Mouse (Mus musculus) bone marrow macrophage, adult 2 months (primary cell): Measurements from ENCODE around the gene Lrrc3b. TPM values are rescaled to one million over a fixed set of nuclear protein-coding genes. Genes with fewer than 3 reads are reported as not detected.

Experiments used
- H3K27ac ChIP-seq: 2 replicates; pipeline ENCODE4 v1.5.1; 2012; ENCODE audit warnings: low read depth, low read length; ENCODE audit not compliant: insufficient read depth
- H3K4me1 ChIP-seq: 2 replicates; pipeline ENCODE4 v1.6.1; 2012; ENCODE audit warnings: low read length; ENCODE audit not compliant: control insufficient read depth, insufficient read depth
- H3K4me3 ChIP-seq: 2 replicates; pipeline ENCODE4 v1.5.1; 2012; ENCODE audit warnings: mild to moderate bottlenecking, low read length, moderate library complexity; ENCODE audit not compliant: insufficient read depth
- CTCF ChIP-seq: IDR thresholded peaks from 2 replicates; pipeline ENCODE4 v1.5.1; 2012; ENCODE audit warnings: low read depth, mild to moderate bottlenecking, low read length, moderate library complexity
- POLR2A ChIP-seq: IDR thresholded peaks from 2 replicates; pipeline ENCODE4 v1.6.1; 2012; ENCODE audit warnings: mild to moderate bottlenecking, low read depth, low read length, borderline replicate concordance
- polyA plus RNA-seq: library from polyadenylated mRNA; stranded (reverse); fragments of >200 nt; gene quantifications from 2 replicates; pipeline ENCODE4 v1.2.4, GENCODE M21; 2012; ENCODE audit not compliant: missing spikeins, insufficient read depth, insufficient read length

Lrrc3b gene
- not detected in 2 replicates for polyA plus RNA-seq

DNA sequence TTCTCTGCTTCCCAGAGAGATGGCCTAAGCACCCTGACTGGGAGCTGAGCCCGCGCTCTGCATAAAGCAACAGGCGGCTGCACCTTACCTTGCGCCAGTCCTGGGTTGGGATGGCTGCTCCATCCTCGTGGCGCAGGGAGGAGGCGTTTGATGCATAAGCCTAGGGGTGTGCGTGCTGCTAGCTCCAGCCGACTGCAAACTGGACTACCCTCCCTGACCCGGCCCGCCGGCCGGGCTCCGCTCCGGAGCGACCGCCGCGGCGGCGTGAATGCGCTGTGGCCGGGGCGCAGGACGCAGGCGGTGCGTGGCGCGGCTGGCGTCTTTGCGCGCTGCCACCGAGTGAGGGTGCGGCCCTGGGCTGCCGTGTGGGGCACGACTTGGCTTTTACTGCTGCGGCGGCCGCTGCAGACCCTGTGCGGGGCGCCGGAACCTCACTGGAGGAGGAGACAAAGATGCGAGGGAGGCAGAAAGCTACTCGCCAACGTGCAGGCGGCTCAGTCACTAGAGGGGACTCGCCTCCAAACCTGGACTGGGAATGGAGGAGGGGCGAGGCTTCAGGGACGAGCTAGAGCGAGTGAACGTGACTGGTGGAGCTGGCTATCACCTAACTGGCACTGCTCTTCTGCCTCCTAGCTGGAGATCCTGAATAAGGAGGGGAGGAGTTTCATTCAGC, at the start of gene Lrrc3b:
Gene Lrrc3b, minus strand, starts transcription at position 503 of the 673 bp plus-strand sequence.
- Histone ChIP-seq H3K4me1 (no peaks in the 10 kb centered on the region), H3K4me3 (no peak within 1 kb of the TSS), H3K27ac (no peak within 1 kb of the TSS)
- TF ChIP-seq CTCF (no peak), POLR2A (no peak)

DNA sequence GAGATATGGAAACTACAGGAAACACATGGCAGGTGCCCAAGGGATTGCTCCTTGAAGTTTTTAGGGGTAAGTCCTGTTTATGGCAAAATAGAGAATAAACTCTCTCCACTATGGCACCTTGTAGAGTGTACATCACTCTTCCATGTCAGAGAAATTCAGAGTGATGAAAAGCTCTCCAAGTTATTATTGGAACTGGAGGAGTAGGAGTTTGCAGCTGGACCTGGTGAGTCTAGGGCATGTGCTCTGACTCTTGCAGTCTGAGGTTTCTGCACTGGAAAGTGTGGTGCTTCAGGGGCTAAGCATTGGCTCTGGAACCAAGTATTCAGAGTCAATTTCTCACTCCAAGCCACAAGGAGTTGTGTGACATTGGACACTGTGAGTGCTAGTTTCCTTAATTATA, 38.9 kb upstream of the Lrrc3b start:
- H3K4me1 ChIP-seq: no peaks in the 10 kb centered on the region
- H3K4me3 ChIP-seq: no peak overlapping the region
- TF ChIP-seq CTCF: no peak
- no peak for TF ChIP-seq POLR2A
- no peak overlapping the region for H3K27ac ChIP-seq

DNA sequence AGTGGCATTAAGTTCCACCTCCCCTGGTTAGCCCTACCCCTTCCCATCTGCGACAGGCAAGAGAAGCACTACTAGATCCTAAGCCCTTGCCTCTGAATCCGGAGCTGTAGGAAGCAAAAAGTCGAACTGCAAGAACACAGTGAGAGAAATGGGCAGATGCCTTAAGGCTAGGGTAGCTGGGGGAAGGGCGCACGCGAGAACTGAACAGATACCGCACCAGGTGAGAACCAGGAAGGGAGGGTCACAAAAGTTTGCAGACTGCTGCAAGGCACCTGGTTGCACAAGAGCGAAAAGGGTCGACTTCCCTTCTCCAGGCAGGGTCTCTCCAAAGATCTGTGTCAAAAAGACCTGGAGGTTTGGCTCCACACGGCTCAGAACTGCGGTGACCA, 697 bp downstream of the Lrrc3b start:
- TF ChIP-seq POLR2A (no peak), CTCF (no peak)
- H3K4me3 ChIP-seq: no peak overlapping the region
- no peaks in the 10 kb centered on the region for H3K4me1 ChIP-seq
- H3K27ac ChIP-seq: no peak overlapping the region

DNA sequence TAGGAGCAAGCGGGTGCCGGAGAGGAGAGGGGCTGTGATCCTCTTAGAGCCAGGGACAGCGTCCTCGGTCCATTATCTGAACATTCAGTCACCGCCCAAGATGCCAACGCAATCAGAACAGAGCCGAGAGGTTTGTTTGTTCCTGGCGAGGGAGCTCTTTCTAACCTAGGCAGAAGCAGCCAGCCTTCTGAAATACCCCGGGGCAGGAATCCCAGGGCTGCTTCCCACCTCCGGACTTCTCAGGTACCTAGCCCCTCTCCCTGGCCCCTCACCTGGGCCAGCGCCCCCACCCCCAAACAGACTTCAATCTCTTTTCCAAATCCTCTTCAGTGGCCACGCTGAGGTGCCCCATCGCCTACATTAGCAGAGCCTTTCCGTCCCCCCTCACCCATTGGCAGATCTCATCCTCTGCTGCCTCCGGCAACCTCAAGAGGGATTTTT, 1.3 kb downstream of the Lrrc3b start:
- Histone ChIP-seq H3K4me1 (no peaks in the 10 kb centered on the region), H3K27ac (no peak overlapping the region), H3K4me3 (no peak overlapping the region)
- TF ChIP-seq CTCF (no peak), POLR2A (no peak)

DNA sequence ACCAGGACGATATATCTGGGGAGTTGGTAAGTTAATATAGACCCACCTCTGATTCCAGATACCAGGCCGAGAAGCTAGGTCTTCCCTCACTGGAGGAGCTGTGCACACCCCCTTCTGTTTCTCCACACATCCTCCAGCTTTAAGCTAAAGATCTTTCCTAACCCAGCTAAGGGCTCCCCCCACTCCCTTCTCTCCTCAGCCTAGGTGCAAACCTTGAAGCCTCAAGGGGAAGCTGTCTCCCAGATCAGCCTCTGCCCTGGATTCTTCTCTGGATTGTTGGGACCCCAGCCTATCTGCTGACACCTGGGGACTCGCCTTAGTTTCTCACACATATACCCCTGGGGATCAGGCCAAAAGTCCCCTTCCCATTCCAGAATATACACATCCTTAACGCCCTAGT, 1.7 kb downstream of the Lrrc3b start:
- no peak overlapping the region for H3K4me3 ChIP-seq
- no peaks in the 10 kb centered on the region for H3K4me1 ChIP-seq
- no peak for TF ChIP-seq POLR2A
- TF ChIP-seq CTCF: no peak
- no peak overlapping the region for H3K27ac ChIP-seq

DNA sequence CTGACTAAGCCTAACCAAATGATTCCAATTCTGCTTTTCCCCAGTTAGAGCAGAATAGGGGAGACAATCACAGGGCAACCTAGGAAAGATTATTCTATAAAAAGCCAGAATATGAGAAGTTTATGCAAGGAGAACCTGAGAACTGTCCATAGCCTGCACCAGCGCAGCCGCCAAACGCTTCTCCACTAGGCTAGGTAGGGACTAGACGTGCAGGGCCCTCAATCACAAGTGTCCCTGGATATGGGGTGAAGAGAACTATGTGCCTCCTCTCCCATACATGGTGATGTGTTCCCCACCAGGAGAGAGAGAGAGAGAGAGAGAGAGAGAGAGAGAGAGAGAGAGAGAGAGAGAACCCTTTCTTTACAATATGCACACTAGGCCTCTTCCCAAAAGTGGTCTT, 2.2 kb downstream of the Lrrc3b start:
- TF ChIP-seq POLR2A (no peak), CTCF (no peak)
- Histone ChIP-seq H3K4me3 (no peak overlapping the region), H3K27ac (no peak overlapping the region), H3K4me1 (no peaks in the 10 kb centered on the region)

DNA sequence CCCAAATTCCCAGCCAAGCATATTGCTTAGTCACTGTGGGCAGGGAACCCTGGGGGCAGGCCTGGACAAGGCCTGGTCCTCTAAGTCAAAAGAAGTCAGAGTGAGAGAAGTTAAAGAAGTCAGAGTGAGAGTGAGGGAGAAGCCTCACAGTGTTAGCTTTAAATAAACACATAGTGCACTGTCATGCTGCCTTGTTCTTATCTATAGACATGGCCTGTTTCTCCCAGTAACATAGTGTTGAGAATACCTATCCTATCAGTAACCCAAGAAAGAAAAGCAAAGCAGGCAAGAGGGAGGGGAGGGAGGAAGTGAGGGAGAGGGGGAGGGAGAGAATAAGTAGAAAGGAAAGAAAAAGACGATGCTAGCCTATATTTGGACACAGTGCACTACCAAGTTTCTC, 6.4 kb downstream of the Lrrc3b start:
- TF ChIP-seq POLR2A (no peak), CTCF (no peak)

DNA sequence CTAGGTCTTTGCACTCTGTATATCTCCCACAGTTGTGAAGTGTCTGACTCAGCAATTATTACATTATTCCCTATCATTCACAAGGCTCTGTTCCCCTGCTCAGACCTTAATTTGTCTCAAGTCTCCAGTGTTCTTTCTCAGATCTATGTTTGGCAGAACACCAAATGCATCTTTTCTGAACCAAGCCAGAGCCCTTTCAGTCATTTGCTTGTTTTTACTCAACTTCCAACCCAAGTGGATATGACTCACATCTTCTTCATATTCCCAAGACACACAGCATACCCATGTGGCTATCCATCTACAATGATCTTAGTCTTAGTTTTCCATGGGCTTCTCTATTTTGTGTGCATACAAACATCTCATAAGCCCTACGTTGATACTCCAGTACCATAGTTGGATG, 17.2 kb downstream of the Lrrc3b start:
- Histone ChIP-seq H3K4me1 (no peaks in the 10 kb centered on the region), H3K4me3 (no peak overlapping the region), H3K27ac (no peak overlapping the region)
- TF ChIP-seq CTCF (no peak), POLR2A (no peak)

More for the DNA sequence above, 6.4 kb downstream of the Lrrc3b start:
- Histone ChIP-seq H3K27ac (no peak overlapping the region), H3K4me3 (no peak overlapping the region), H3K4me1 (no peaks in the 10 kb centered on the region)

DNA sequence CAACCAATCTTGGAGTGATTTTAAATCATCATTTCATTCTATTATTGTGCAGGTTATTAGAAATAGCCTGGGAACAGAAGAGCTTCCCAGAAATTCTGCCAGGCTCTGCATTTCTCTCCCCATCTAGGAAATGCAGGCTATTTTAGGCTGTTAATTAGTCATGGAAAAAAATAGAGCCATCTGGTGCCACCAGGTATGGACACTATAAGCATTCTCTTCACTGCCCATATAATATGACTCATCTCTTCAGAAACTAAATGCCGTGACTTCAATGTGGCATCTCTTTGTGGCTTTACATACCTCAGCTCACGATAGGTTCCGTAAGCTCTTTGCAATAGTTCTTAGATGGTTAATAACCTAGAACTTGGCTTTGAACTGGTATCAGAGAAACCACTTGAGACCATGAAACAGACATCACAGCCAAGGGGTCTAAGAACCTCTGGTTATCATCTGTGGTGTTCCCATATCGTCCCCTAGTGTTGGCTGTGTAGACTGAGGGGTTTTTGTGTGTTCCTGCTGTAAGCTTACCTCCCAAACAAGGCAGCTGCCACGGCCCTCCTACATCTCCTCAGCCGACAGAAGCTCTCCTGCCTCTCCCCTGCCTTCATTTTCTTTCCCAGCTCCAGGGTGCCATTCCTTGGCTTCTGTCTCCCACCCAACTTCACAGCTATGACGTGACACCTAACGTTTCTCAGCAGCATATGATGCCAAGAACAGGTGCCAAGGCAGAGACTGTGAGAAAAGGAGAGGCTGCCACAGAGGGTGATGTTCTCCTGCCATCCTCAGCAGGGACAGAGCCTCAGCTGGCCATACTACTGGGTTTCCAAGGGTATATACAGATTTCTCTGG, 27.9 kb downstream of the Lrrc3b start:
- H3K4me1 ChIP-seq: no peaks in the 10 kb centered on the region
- TF ChIP-seq CTCF (no peak), POLR2A (no peak)

DNA sequence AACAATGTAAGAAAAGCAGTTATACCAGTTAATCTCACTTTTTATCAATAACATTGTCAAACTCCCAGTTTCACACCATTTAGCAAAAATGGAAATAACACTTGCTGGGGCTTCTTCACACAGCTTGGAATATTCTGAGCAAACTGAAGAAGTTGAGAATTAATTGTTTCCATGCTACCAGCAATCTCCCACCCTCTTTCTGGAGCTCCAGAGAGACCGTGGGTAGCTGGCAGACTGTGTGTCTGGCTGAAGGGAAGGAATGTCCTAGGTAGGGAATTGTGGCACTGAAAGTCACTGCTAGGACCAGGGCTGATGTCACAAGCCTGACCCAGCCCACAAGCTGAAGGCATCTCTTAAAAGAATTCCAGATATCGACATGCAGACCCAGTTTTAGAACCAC, 53.3 kb downstream of the Lrrc3b start:
- Histone ChIP-seq H3K4me3 (no peak overlapping the region), H3K27ac (no peak overlapping the region), H3K4me1 (no peaks in the 10 kb centered on the region)
- TF ChIP-seq CTCF (no peak), POLR2A (no peak)

More for the DNA sequence above, 27.9 kb downstream of the Lrrc3b start:
- Histone ChIP-seq H3K4me3 (no peak overlapping the region), H3K27ac (no peak overlapping the region)
